In genomic region chr6:146865701-146866100, GRCm38 (mm10) we compare ENCODE assay signal across 22 mouse cellular contexts. TPM values are rescaled to one million over a fixed set of nuclear protein-coding genes. Genes with fewer than 3 reads are reported as not detected.
DNase-seq lines count a peak whose midpoint lies in the region; ATAC-seq and TF ChIP-seq lines count a peak whose summit lies in the region.
"Had no signal": no experiment of that assay in that cellular context is flagged by ENCODE, and none has a peak within 500 bp of the region (broad histone marks: within the 10 kb centered on the region; RNA-seq: fewer than 3 reads in every experiment).

No protein-coding gene starts in this region.

- H3K4me1 ChIP-seq in liver, embryonic 14.5 days (replicated peaks; ENCODE audit: control insufficient read depth in 2 of 2, insufficient read depth in 2 of 2, low read length in 1 of 2): no peaks in the 10 kb centered on the region
- H3K4me1 ChIP-seq in liver, embryonic 11.5 days (replicated peaks; ENCODE audit: control insufficient read depth, insufficient read depth, low read length): no peaks in the 10 kb centered on the region
- H3K4me1 ChIP-seq in MEL (ENCODE audit: control insufficient read depth in 1 of 2, insufficient read depth in 2 of 2, low read length in 2 of 2): peaks cover 0 to 2% of the 10 kb centered on the region in 2 experiments; a peak in 3 of 4 replicates
- H3K4me1 ChIP-seq: limb, embryonic 15.5 days; neural tube, embryonic 13.5 days had no signal

- H3K27me3 ChIP-seq in liver, embryonic 14.5 days (ENCODE audit: control insufficient read depth, insufficient read depth, low read length): no peaks in the 10 kb centered on the region
- H3K27me3 ChIP-seq in liver, embryonic 11.5 days (replicated peaks; ENCODE audit: control insufficient read depth, insufficient read depth, low read length): no peaks in the 10 kb centered on the region
- no peaks in the 10 kb centered on the region for H3K27me3 ChIP-seq in MEL (ENCODE audit: control insufficient read depth in 1 of 2, insufficient read depth in 2 of 2, low read length in 2 of 2)
- H3K27me3 ChIP-seq: limb, embryonic 15.5 days; neural tube, embryonic 13.5 days had no signal

- H3K27ac ChIP-seq in liver, embryonic 14.5 days: no peak overlapping the region
- H3K27ac ChIP-seq in liver, embryonic 11.5 days (ENCODE audit: low read depth, low read length): no peak overlapping the region
- H3K27ac ChIP-seq in MEL (ENCODE audit: control insufficient read depth, low read depth, low read length): no peak overlapping the region
- H3K27ac ChIP-seq: limb, embryonic 15.5 days; neural tube, embryonic 13.5 days had no signal

- 67% methylated on average over 4 of the region's 4 CpGs for WGBS in liver, embryonic 14.5 days (ENCODE audit: insufficient replicate concordance)
- WGBS in liver, embryonic 11.5 days: 74% methylated on average over 4 of the region's 4 CpGs

- H3K36me3 ChIP-seq in liver, embryonic 14.5 days (replicated peaks; ENCODE audit: control insufficient read depth, insufficient read depth, low read depth): no peaks in the 10 kb centered on the region
- no peaks in the 10 kb centered on the region for H3K36me3 ChIP-seq in liver, embryonic 11.5 days (ENCODE audit: control insufficient read depth, insufficient read depth, low read length)
- H3K36me3 ChIP-seq in MEL (ENCODE audit: control insufficient read depth in 1 of 2, insufficient read depth in 2 of 2, low read length in 2 of 2): no peaks in the 10 kb centered on the region
- H3K36me3 ChIP-seq: limb, embryonic 15.5 days; neural tube, embryonic 13.5 days had no signal

- no peak for TF ChIP-seq EP300 in liver, embryonic 14.5 days (IDR thresholded peaks at IDR 0.05; ENCODE audit: low read depth)
- no peak for TF ChIP-seq EP300 in MEL (IDR thresholded peaks at IDR 0.05; ENCODE audit: low read depth in 1 of 2, low read length in 2 of 2)

- no peak for TF ChIP-seq POLR2A in MEL (IDR thresholded peaks at IDR 0.05; ENCODE audit: control insufficient read depth in 1 of 2, insufficient read depth in 1 of 2, low read depth in 1 of 2, low read length in 2 of 2, poor library complexity in 1 of 2)

- no peaks in the 10 kb centered on the region for H3K79me2 ChIP-seq in MEL (ENCODE audit: control insufficient read depth, insufficient read depth, low read length, poor library complexity)

- DNase-seq in CD4-positive, CD25-positive, alpha-beta regulatory T cell, adult 2 months (ENCODE audit: low read depth, low spot score): peak; percentile 15
- no peak for DNase-seq in liver, embryonic 14.5 days (ENCODE audit: low read depth in 3 of 3, low spot score in 3 of 3)
- no peak for DNase-seq in liver, embryonic 11.5 days (ENCODE audit: low spot score)
- DNase-seq in MEL (ENCODE audit: low read depth, low spot score): peak; percentile 75
- no peak for DNase-seq in frontal cortex, postnatal 10 days (ENCODE audit: low spot score in 2 of 2)
- DNase-seq: adrenal gland, postnatal 25 days; cerebellum, adult 11-12 months; kidney, adult 18-20 months; lung, postnatal 4 days; retina, postnatal 1 day; spleen, adult 18-20 months had no signal

- TF ChIP-seq CTCF in liver, embryonic 14.5 days (IDR thresholded peaks at IDR 0.05; ENCODE audit: low read depth): peak; percentile 58
- peak; percentile 67 to 83 (median 68) for TF ChIP-seq CTCF in MEL (IDR thresholded peaks at IDR 0.05 in 2 of 3, conservative IDR thresholded peaks at IDR 0.05 in 1 of 3; ENCODE audit: control insufficient read depth in 1 of 3, insufficient read depth in 1 of 3, low read depth in 2 of 3, low read length in 3 of 3, poor library complexity in 1 of 3, severe bottlenecking in 1 of 3)

- H3K9me3 ChIP-seq in liver, embryonic 14.5 days (ENCODE audit: control insufficient read depth, low read length): no peaks in the 10 kb centered on the region
- H3K9me3 ChIP-seq in liver, embryonic 11.5 days (ENCODE audit: control insufficient read depth, low read length): no peaks in the 10 kb centered on the region
- H3K9me3 ChIP-seq in MEL (replicated peaks; ENCODE audit: insufficient read depth, low read length): no peaks in the 10 kb centered on the region
- H3K9me3 ChIP-seq: limb, embryonic 15.5 days; neural tube, embryonic 13.5 days had no signal

- H3K9ac ChIP-seq in liver, embryonic 14.5 days (replicated peaks): no peak overlapping the region
- H3K9ac ChIP-seq in liver, embryonic 11.5 days (ENCODE audit: low read depth, low read length): no peak overlapping the region
- H3K9ac ChIP-seq in MEL (ENCODE audit: control insufficient read depth, low read depth, low read length, poor library complexity, severe bottlenecking): no peak overlapping the region
- H3K9ac ChIP-seq: limb, embryonic 15.5 days; neural tube, embryonic 13.5 days had no signal

- TF ChIP-seq RAD21 in MEL (IDR thresholded peaks at IDR 0.05; ENCODE audit: low read depth, low read length): peak; percentile 74

- no peak overlapping the region for H3K4me2 ChIP-seq in liver, embryonic 14.5 days (ENCODE audit: low read depth)
- no peak overlapping the region for H3K4me2 ChIP-seq in liver, embryonic 11.5 days
- H3K4me2 ChIP-seq: limb, embryonic 15.5 days; neural tube, embryonic 13.5 days had no signal

- ATAC-seq in CD4-positive, CD25-positive, alpha-beta regulatory T cell, adult 4 months: no peak
- ATAC-seq in liver, embryonic 14.5 days (ENCODE audit: insufficient read depth): no peak
- ATAC-seq in liver, embryonic 11.5 days (replicated peaks; ENCODE audit: low FRiP score): no peak
- peak; percentile 42; the same call in 1 of the 2 replicates for ATAC-seq in granulocyte monocyte progenitor cell, adult 5-6 weeks (replicated peaks; ENCODE audit: poor library complexity, severe bottlenecking)
- no peak for ATAC-seq in megakaryocyte, adult 5-6 weeks (ENCODE audit: poor library complexity, severe bottlenecking)
- ATAC-seq: forebrain, embryonic 14.5 days had no signal

- H3K4me3 ChIP-seq in liver, embryonic 14.5 days (ENCODE audit: insufficient read depth in 1 of 2, low read depth in 2 of 2, low read length in 2 of 2): no peak overlapping the region
- no peak overlapping the region for H3K4me3 ChIP-seq in liver, embryonic 11.5 days (ENCODE audit: low read depth, low read length)
- no peak overlapping the region for H3K4me3 ChIP-seq in MEL (ENCODE audit: control insufficient read depth in 1 of 2, insufficient read depth in 1 of 2, low read depth in 2 of 2, low read length in 2 of 2)
- H3K4me3 ChIP-seq: limb, embryonic 15.5 days; neural tube, embryonic 13.5 days had no signal

TF ChIP-seq in MEL, 35 proteins besides CTCF, POLR2A, EP300 and RAD21:
- TF ChIP-seq ZNF384 (IDR thresholded peaks at IDR 0.05; ENCODE audit: low read depth, low read length): no peak
- no peak for TF ChIP-seq TCF12 (IDR thresholded peaks at IDR 0.05; ENCODE audit: low read depth, low read length)
- peak; percentile 57 for TF ChIP-seq ZC3H11A (IDR thresholded peaks at IDR 0.05; ENCODE audit: low read depth, low read length)
- TF ChIP-seq MYC (IDR thresholded peaks at IDR 0.05; ENCODE audit: low read depth, low read length): peak; percentile 67
- peak; percentile 84 for TF ChIP-seq SMC3 (IDR thresholded peaks at IDR 0.05; ENCODE audit: low read depth, low read length)
- no peak for TF ChIP-seq HCFC1 (IDR thresholded peaks at IDR 0.05; ENCODE audit: low read depth, low read length)

RNA-seq across cellular contexts. Expression of gene Smco2, which starts 15.8 kb away (rescaled TPM):
- polyA plus RNA-seq in CD4-positive, CD25-positive, alpha-beta regulatory T cell, adult 4 months (2017; shearing (Covaris generic)): not detected
- not detected in 2 replicates for polyA plus RNA-seq in liver, embryonic 14.5 days (2012; rRNA removed)
- not detected in 2 replicates for polyA plus RNA-seq in liver, embryonic 14.5 days (2014; fragmentation: Nextera tagmentation; extraction: Ambion mirVana)
- not detected in 2 replicates for polyA plus RNA-seq in liver, embryonic 11.5 days (2014; fragmentation: Nextera tagmentation; extraction: Ambion mirVana)
- total RNA-seq in MEL (2012; rRNA removed): not detected in 2 replicates
- polyA plus RNA-seq in MEL (2012; ENCODE audit: insufficient read depth in 1 of 2, insufficient read length in 2 of 2, low read depth in 1 of 2, low replicate concordance in 2 of 2, missing spikeins in 1 of 2): not detected
- not detected in 2 replicates for total RNA-seq in granulocyte monocyte progenitor cell, adult 5-6 weeks (2014; fragmentation: Nextera tagmentation)
- not detected in 2 replicates for total RNA-seq in granulocyte monocyte progenitor cell, adult 5-6 weeks (2017)
- total RNA-seq in megakaryocyte, adult 5-6 weeks (2015): not detected in 2 replicates
- total RNA-seq in megakaryocyte, adult 5-6 weeks (2017): not detected in 2 replicates
- total RNA-seq: adrenal gland, postnatal 25 days; gastrocnemius, adult 8-10 months; midbrain, postnatal 0 days had no signal
- polyA plus RNA-seq: forebrain, embryonic 14.5 days; hindbrain, embryonic 11.5 days; limb, embryonic 15.5 days; midbrain, postnatal 0 days; neural tube, embryonic 13.5 days; stomach, embryonic 16.5 days; urinary bladder, adult 2 months had no signal

RNA-seq across cellular contexts. Expression of gene Ppfibp1, which starts 22.6 kb away (rescaled TPM):
- 10 to 100 TPM in 1 of 2 experiments, 1 to 10 TPM in 1; 5.8 to 10.1 TPM for polyA plus RNA-seq in CD4-positive, CD25-positive, alpha-beta regulatory T cell, adult 4 months (2017; shearing (Covaris generic))
- polyA plus RNA-seq in liver, embryonic 14.5 days (2012; rRNA removed): 3.9 and 5.2 TPM in 2 replicates
- 7.8 and 9.1 TPM in 2 replicates for polyA plus RNA-seq in liver, embryonic 14.5 days (2014; fragmentation: Nextera tagmentation; extraction: Ambion mirVana)
- 31.1 and 33.1 TPM in 2 replicates for polyA plus RNA-seq in liver, embryonic 11.5 days (2014; fragmentation: Nextera tagmentation; extraction: Ambion mirVana)
- 12.2 and 13.8 TPM in 2 replicates for total RNA-seq in MEL (2012; rRNA removed)
- 10 to 100 TPM in 1 of 2 experiments, not detected in 1; 14.6 TPM for polyA plus RNA-seq in MEL (2012; ENCODE audit: insufficient read depth in 1 of 2, insufficient read length in 2 of 2, low read depth in 1 of 2, low replicate concordance in 2 of 2, missing spikeins in 1 of 2)
- 10.4 and 21.0 TPM in 2 replicates for total RNA-seq in granulocyte monocyte progenitor cell, adult 5-6 weeks (2014; fragmentation: Nextera tagmentation)
- 11.1 and 18.4 TPM in 2 replicates for total RNA-seq in granulocyte monocyte progenitor cell, adult 5-6 weeks (2017)
- 4.0 and 5.0 TPM in 2 replicates for total RNA-seq in megakaryocyte, adult 5-6 weeks (2015)
- total RNA-seq in megakaryocyte, adult 5-6 weeks (2017): 10.5 and 11.9 TPM in 2 replicates

Comparison
In these comparisons a context has a peak if more than half of its experiments do, and no peak if none do; other contexts are left out.
1. DNase-seq: peak in CD4-positive, CD25-positive, alpha-beta regulatory T cell, adult 2 months (single experiment) and MEL (single experiment); none in liver, embryonic 14.5 days (0 of 3), liver, embryonic 11.5 days (single experiment) and frontal cortex, postnatal 10 days (0 of 2).